ENCODE assay signal across 12 mouse cellular contexts in the genomic region with DNA sequence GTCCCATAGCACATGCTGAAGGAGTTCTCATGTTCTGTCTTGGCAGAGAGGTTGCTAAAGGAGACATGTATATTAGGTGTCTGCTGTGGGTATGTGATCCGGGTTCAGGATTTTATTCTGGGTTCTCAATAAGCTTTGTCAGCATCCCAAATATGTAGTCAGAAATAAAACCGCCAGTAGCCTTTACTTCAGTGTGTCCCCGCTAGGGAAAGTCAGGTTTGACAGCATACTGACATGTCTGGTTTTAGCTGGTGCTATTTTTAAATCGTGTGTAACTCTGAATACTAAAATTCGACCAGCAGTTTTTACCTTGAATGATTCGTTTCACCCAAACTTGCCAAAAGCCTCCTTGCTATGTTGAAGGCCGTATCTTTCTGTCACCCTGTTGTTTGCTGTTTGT.
"Had no signal": no experiment of that assay in that cellular context is flagged by ENCODE, and none has a peak within 500 bp of the region (broad histone marks: within the 10 kb centered on the region; RNA-seq: fewer than 3 reads in every experiment).

No protein-coding gene starts in this region.

- H3K4me2 ChIP-seq: limb, embryonic 13.5 days; liver, embryonic 11.5 days; liver, embryonic 15.5 days; midbrain, embryonic 13.5 days had no signal

- H3K9me3 ChIP-seq: limb, embryonic 13.5 days; liver, embryonic 15.5 days; midbrain, embryonic 13.5 days had no signal

- DNase-seq: kidney, postnatal 10 days; kidney, postnatal 4 days; lung, adult 2 months; lung, postnatal 36 days; right cerebral cortex, postnatal 14 days; thymus, postnatal 36 days had no signal

- ATAC-seq: lung, postnatal 0 days; midbrain, embryonic 13.5 days had no signal

- H3K9ac ChIP-seq: limb, embryonic 13.5 days; liver, embryonic 15.5 days; midbrain, embryonic 13.5 days had no signal

- H3K4me1 ChIP-seq: liver, embryonic 15.5 days had no signal

- H3K27me3 ChIP-seq: limb, embryonic 13.5 days; liver, embryonic 15.5 days; midbrain, embryonic 13.5 days had no signal

- H3K4me3 ChIP-seq: layer of hippocampus, adult 2 months; limb, embryonic 13.5 days; liver, embryonic 15.5 days; midbrain, embryonic 13.5 days had no signal

- H3K27ac ChIP-seq: layer of hippocampus, adult 2 months; limb, embryonic 13.5 days; liver, embryonic 15.5 days; midbrain, embryonic 13.5 days had no signal
